Mouse (Mus musculus) MEL (cell line): Measurements from ENCODE around the gene Abhd11.

ENCODE experiments used
- CTCF ChIP-seq, 3 experiments: IDR thresholded peaks in 2 of 3; conservative IDR thresholded peaks in 1 of 3; 2 replicates each; pipeline ENCODE4 v1.5.1; 2011 to 2012; ENCODE audit warnings: low read length in 3 of 3, low read depth in 2 of 3, mild to moderate bottlenecking in 2 of 3, improper control_type of control experiment in 1 of 3, inconsistent platforms in 1 of 3, mixed read lengths in 1 of 3, moderate library complexity in 1 of 3; ENCODE audit not compliant: control insufficient read depth in 1 of 3, insufficient read depth in 1 of 3, poor library complexity in 1 of 3, severe bottlenecking in 1 of 3
- POLR2A ChIP-seq, 2 experiments: IDR thresholded peaks; 2 replicates each; pipeline ENCODE4 v1.6.1; 2011 to 2012; ENCODE audit warnings: low read length in 2 of 2, mild to moderate bottlenecking in 2 of 2, control low read depth in 1 of 2, improper control_type of control experiment in 1 of 2, low read depth in 1 of 2, moderate library complexity in 1 of 2; ENCODE audit not compliant: control insufficient read depth in 1 of 2, insufficient read depth in 1 of 2, poor library complexity in 1 of 2
- POLR2AphosphoS2 ChIP-seq: IDR thresholded peaks from 2 replicates; pipeline ENCODE4 v1.6.1; 2011; ENCODE audit warnings: low read length, improper control_type of control experiment

GRCm38 (mm10) chr5:135040059-135040458 is 31.1 kb downstream of the Abhd11 start:
- TF ChIP-seq POLR2AphosphoS2 (no peak), POLR2A (IDR thresholded peaks at IDR 0.05; ENCODE audit: control insufficient read depth in 1 of 2, insufficient read depth in 1 of 2, low read depth in 1 of 2, low read length in 2 of 2, poor library complexity in 1 of 2) (no peak), CTCF (IDR thresholded peaks at IDR 0.05 in 2 of 3, conservative IDR thresholded peaks at IDR 0.05 in 1 of 3; ENCODE audit: control insufficient read depth in 1 of 3, insufficient read depth in 1 of 3, low read depth in 2 of 3, low read length in 3 of 3, poor library complexity in 1 of 3, severe bottlenecking in 1 of 3) (no peak)
